ENCODE assay signal across 8 mouse cellular contexts in genomic region chr2:156840301-156841027, GRCm38 (mm10). TPM values are rescaled to one million over a fixed set of nuclear protein-coding genes. Genes with fewer than 3 reads are reported as not detected.
A peak's percentile ranks its signal among the peaks of the same experiment; 100 is the strongest.
DNase-seq lines count a peak whose midpoint lies in the region; ATAC-seq and TF ChIP-seq lines count a peak whose summit lies in the region.

No protein-coding gene starts in this region.

- no peak for TF ChIP-seq POLR2A in spleen, adult 2 months (IDR thresholded peaks at IDR 0.05; ENCODE audit: low read depth, low read length)

- no peak for TF ChIP-seq CTCF in spleen, adult 2 months (IDR thresholded peaks at IDR 0.05; ENCODE audit: extremely low read depth, insufficient read depth, insufficient read length, insufficient replicate concordance)

- peak overlapping the region; percentile 89 for H3K4me3 ChIP-seq in forebrain, embryonic 11.5 days (ENCODE audit: low read depth, low read length)
- peak overlapping the region; percentile 94 for H3K4me3 ChIP-seq in intestine, embryonic 15.5 days (replicated peaks)
- H3K4me3 ChIP-seq in spleen, adult 2 months (ENCODE audit: extremely low read depth, insufficient read depth, insufficient read length): peak overlapping the region; percentile 80

- 1% methylated on average over 57 of the region's 79 CpGs for WGBS in forebrain, embryonic 11.5 days
- under 1% methylated on average over 62 of the region's 79 CpGs for WGBS in intestine, embryonic 15.5 days
- 1% methylated on average over 78 of the region's 79 CpGs for WGBS in spleen, adult 2 months

- peak overlapping the region; percentile 96 for H3K9ac ChIP-seq in forebrain, embryonic 11.5 days (ENCODE audit: low read length)
- H3K9ac ChIP-seq in intestine, embryonic 15.5 days: peak overlapping the region; percentile 80

- H3K9me3 ChIP-seq in forebrain, embryonic 11.5 days (ENCODE audit: control insufficient read depth, low read length): no peaks in the 10 kb centered on the region
- H3K9me3 ChIP-seq in intestine, embryonic 15.5 days: no peaks in the 10 kb centered on the region

- peak overlapping the region; percentile 89 for H3K4me2 ChIP-seq in forebrain, embryonic 11.5 days (ENCODE audit: low read depth, low read length, severe bottlenecking)
- peak overlapping the region; percentile 86 for H3K4me2 ChIP-seq in intestine, embryonic 15.5 days (replicated peaks)

- H3K27ac ChIP-seq in forebrain, embryonic 11.5 days (ENCODE audit: low read depth, low read length): peak overlapping the region; percentile 93
- peak overlapping the region; percentile 94 for H3K27ac ChIP-seq in intestine, embryonic 15.5 days
- peak overlapping the region; percentile 55; the same call in 1 of the 2 replicates for H3K27ac ChIP-seq in spleen, adult 2 months (ENCODE audit: insufficient read depth, low read length)

- H3K36me3 ChIP-seq in forebrain, embryonic 11.5 days (ENCODE audit: control insufficient read depth, insufficient read depth, low read length): no peaks in the 10 kb centered on the region
- H3K36me3 ChIP-seq in intestine, embryonic 15.5 days: no peaks in the 10 kb centered on the region; the same call in 1 of the 2 replicates
- H3K36me3 ChIP-seq in spleen, adult 2 months (ENCODE audit: control insufficient read depth, insufficient read depth, low read length): no peaks in the 10 kb centered on the region

- peaks cover 11% of the 10 kb centered on the region; the same call in 1 of the 2 replicates for H3K4me1 ChIP-seq in forebrain, embryonic 11.5 days (replicated peaks; ENCODE audit: control insufficient read depth, insufficient read depth, low read length)
- peaks cover 51% of the 10 kb centered on the region for H3K4me1 ChIP-seq in intestine, embryonic 15.5 days (replicated peaks)
- peaks cover 6% of the 10 kb centered on the region for H3K4me1 ChIP-seq in spleen, adult 2 months (ENCODE audit: control insufficient read depth, insufficient read depth, insufficient read length)

- H3K27me3 ChIP-seq in forebrain, embryonic 11.5 days (ENCODE audit: control insufficient read depth, insufficient read depth, low read length): no peaks in the 10 kb centered on the region
- no peaks in the 10 kb centered on the region for H3K27me3 ChIP-seq in intestine, embryonic 15.5 days (replicated peaks)
- no peaks in the 10 kb centered on the region for H3K27me3 ChIP-seq in spleen, adult 2 months (ENCODE audit: control insufficient read depth, insufficient read depth, low read length)

- peak; percentile 16 to 45 for DNase-seq in layer of hippocampus, adult 18-20 months (ENCODE audit: low spot score in 2 of 2)
- DNase-seq in layer of hippocampus, postnatal 36 days: no peak
- peak; percentile 46 for DNase-seq in NIH3T3 (ENCODE audit: low read depth)
- DNase-seq in forebrain, embryonic 11.5 days (ENCODE audit: low spot score): peak; percentile 89
- DNase-seq in lung, postnatal 14 days: peak; percentile 37
- peak in 1 of 2 experiments; percentile 24 for DNase-seq in spleen, adult 2 months (ENCODE audit: low read depth in 1 of 2, low spot score in 2 of 2)

- ATAC-seq in forebrain, embryonic 11.5 days (replicated peaks; ENCODE audit: low FRiP score): peak; percentile 57
- ATAC-seq in intestine, embryonic 15.5 days: peak; percentile 42
- ATAC-seq in cerebellum, adult (ENCODE audit: insufficient number of reproducible peaks, low FRiP score, low TSS enrichment): no peak

RNA-seq across cellular contexts. Expression of gene Tgif2, which starts 0.7 kb away (rescaled TPM):
- total RNA-seq in layer of hippocampus, adult 18-20 months (2021): 1 to 10 TPM in 1 of 2 experiments, under 1 TPM in 1; 0.56 to 1.1 TPM
- total RNA-seq in layer of hippocampus, postnatal 36 days (2021): 1 to 10 TPM; 1.2 to 1.3 TPM
- polyA plus RNA-seq in forebrain, embryonic 11.5 days (2014; fragmentation: Nextera tagmentation; extraction: Ambion mirVana): 109 and 110 TPM in 2 replicates
- polyA plus RNA-seq in intestine, embryonic 15.5 days (2015; fragmentation: Nextera tagmentation; extraction: Ambion mirVana): 34.3 and 38.3 TPM in 2 replicates
- polyA plus RNA-seq in spleen, adult 2 months (2012; rRNA removed): 10.5 and 11.8 TPM in 2 replicates

RNA-seq across cellular contexts. Expression of gene 4930518I15Rik, which starts 17.3 kb away (rescaled TPM):
- 1 to 10 TPM; 1.7 to 2.7 TPM for total RNA-seq in layer of hippocampus, adult 18-20 months (2021)
- total RNA-seq in layer of hippocampus, postnatal 36 days (2021): 1 to 10 TPM; 3.4 TPM
- 9.9 and 10.0 TPM in 2 replicates for polyA plus RNA-seq in forebrain, embryonic 11.5 days (2014; fragmentation: Nextera tagmentation; extraction: Ambion mirVana)
- 5.3 and 6.7 TPM in 2 replicates for polyA plus RNA-seq in intestine, embryonic 15.5 days (2015; fragmentation: Nextera tagmentation; extraction: Ambion mirVana)
- polyA plus RNA-seq in spleen, adult 2 months (2012; rRNA removed): 1.0 and 1.5 TPM in 2 replicates

RNA-seq across cellular contexts. Expression of gene Rab5if, which starts 22.5 kb away (rescaled TPM):
- 10 to 100 TPM; 88.3 to 98.8 TPM for total RNA-seq in layer of hippocampus, adult 18-20 months (2021)
- total RNA-seq in layer of hippocampus, postnatal 36 days (2021): 100 to 1,000 TPM; 103 to 108 TPM
- polyA plus RNA-seq in forebrain, embryonic 11.5 days (2014; fragmentation: Nextera tagmentation; extraction: Ambion mirVana): 186 and 189 TPM in 2 replicates
- polyA plus RNA-seq in intestine, embryonic 15.5 days (2015; fragmentation: Nextera tagmentation; extraction: Ambion mirVana): 304 and 311 TPM in 2 replicates
- polyA plus RNA-seq in spleen, adult 2 months (2012; rRNA removed): 34.8 and 61.5 TPM in 2 replicates

RNA-seq across cellular contexts. Expression of gene Sla2, which starts 46.5 kb away (rescaled TPM):
- total RNA-seq in layer of hippocampus, adult 18-20 months (2021): under 1 TPM; 0.30 to 0.42 TPM
- total RNA-seq in layer of hippocampus, postnatal 36 days (2021): under 1 TPM; 0.25 to 0.50 TPM
- 0.73 and 0.83 TPM in 2 replicates for polyA plus RNA-seq in forebrain, embryonic 11.5 days (2014; fragmentation: Nextera tagmentation; extraction: Ambion mirVana)
- polyA plus RNA-seq in intestine, embryonic 15.5 days (2015; fragmentation: Nextera tagmentation; extraction: Ambion mirVana): 0.53 and 0.66 TPM in 2 replicates
- 7.6 and 8.0 TPM in 2 replicates for polyA plus RNA-seq in spleen, adult 2 months (2012; rRNA removed)

Comparison
In these comparisons a context has a peak if more than half of its experiments do, and no peak if none do; other contexts are left out.
1. DNase-seq: peak in layer of hippocampus, adult 18-20 months (2 of 2), NIH3T3 (single experiment), forebrain, embryonic 11.5 days (single experiment) and lung, postnatal 14 days (single experiment); none in layer of hippocampus, postnatal 36 days (0 of 2).
2. Peak in every context shown above with its lines, with median percentiles within 50 percentile points of each other: H3K27ac ChIP-seq and H3K4me3 ChIP-seq.